ENCODE assay signal across 24 mouse cellular contexts in the genomic region with DNA sequence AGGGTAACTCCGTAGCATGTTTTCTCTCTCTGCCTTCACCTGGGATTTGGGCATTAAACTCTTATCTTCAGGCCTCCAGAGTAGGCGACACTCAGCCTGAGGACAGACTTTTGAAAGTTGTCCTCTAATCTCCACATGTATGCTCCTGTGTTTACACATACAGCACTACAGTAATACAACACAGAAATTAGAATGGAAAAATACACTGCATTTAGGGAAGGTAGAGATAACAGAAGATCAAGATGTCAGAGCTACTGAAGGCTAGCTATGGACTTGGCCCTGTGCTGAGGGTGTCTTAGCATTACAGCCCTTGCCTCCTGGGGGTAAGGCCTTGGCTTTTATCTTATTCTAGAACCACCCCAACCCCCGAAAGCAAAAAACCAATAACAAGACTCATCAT.
"Had no signal": no experiment of that assay in that cellular context is flagged by ENCODE, and none has a peak within 500 bp of the region (broad histone marks: within the 10 kb centered on the region; RNA-seq: fewer than 3 reads in every experiment).

No protein-coding gene starts in this region.

- DNase-seq: gastrocnemius, postnatal 14 days; gastrocnemius, postnatal 36 days; heart, adult 18-20 months; heart, postnatal 14 days; heart, postnatal 36 days; kidney, adult 11 months; kidney, adult 2 months; kidney, adult 9 months; kidney, postnatal 14 days; kidney, postnatal 36 days; layer of hippocampus, adult 9-11 months; layer of hippocampus, postnatal 36 days; left cerebral cortex, postnatal 4 days had no signal

- H3K9ac ChIP-seq: heart, embryonic 13.5 days; heart, embryonic 15.5 days; hindbrain, embryonic 13.5 days; hindbrain, embryonic 15.5 days; kidney, embryonic 15.5 days; limb, embryonic 13.5 days; limb, embryonic 15.5 days had no signal

- H3K4me3 ChIP-seq: heart, embryonic 10.5 days; heart, embryonic 13.5 days; heart, embryonic 15.5 days; hindbrain, embryonic 13.5 days; hindbrain, embryonic 15.5 days; kidney, embryonic 15.5 days; limb, embryonic 13.5 days; limb, embryonic 15.5 days had no signal

- H3K9me3 ChIP-seq: heart, embryonic 10.5 days; heart, embryonic 13.5 days; heart, embryonic 15.5 days; hindbrain, embryonic 13.5 days; hindbrain, embryonic 15.5 days; kidney, embryonic 15.5 days; limb, embryonic 13.5 days; limb, embryonic 15.5 days had no signal

- ATAC-seq: hindbrain, postnatal 0 days; intestine, embryonic 16.5 days had no signal

- H3K27ac ChIP-seq: heart, embryonic 10.5 days; heart, embryonic 13.5 days; heart, embryonic 15.5 days; hindbrain, embryonic 13.5 days; hindbrain, embryonic 15.5 days; hindbrain, postnatal 0 days; kidney, embryonic 15.5 days; kidney, postnatal 0 days; limb, embryonic 13.5 days; limb, embryonic 15.5 days had no signal

- H3K4me1 ChIP-seq: heart, embryonic 15.5 days; hindbrain, embryonic 13.5 days; hindbrain, embryonic 15.5 days; kidney, embryonic 15.5 days; limb, embryonic 13.5 days; limb, embryonic 15.5 days had no signal

- H3K4me2 ChIP-seq: heart, embryonic 13.5 days; heart, embryonic 15.5 days; hindbrain, embryonic 13.5 days; hindbrain, embryonic 15.5 days; kidney, embryonic 15.5 days; limb, embryonic 13.5 days; limb, embryonic 15.5 days had no signal

- H3K27me3 ChIP-seq: heart, embryonic 13.5 days; heart, embryonic 15.5 days; hindbrain, embryonic 13.5 days; hindbrain, embryonic 15.5 days; kidney, embryonic 15.5 days; limb, embryonic 13.5 days; limb, embryonic 15.5 days had no signal
